Mouse (Mus musculus) layer of hippocampus, adult 2 months (tissue): ENCODE results near the gene Gpc6. TPM values are rescaled to one million over a fixed set of nuclear protein-coding genes. Genes with fewer than 3 reads are reported as not detected.
A peak's percentile ranks its signal among the peaks of the same experiment; 100 is the strongest.

Experiments
- DNase-seq, 2 experiments: peaks; one replicate each; pipeline ENCODE4 v3.0.0; 2022; ENCODE audit warnings: low spot score in 2 of 2
- H3K27ac ChIP-seq: fragments of 200-600 bp; 2 replicates; pipeline ENCODE4 v1.8.1; 2022
- H3K4me3 ChIP-seq: fragments of 200-600 bp; 2 replicates; pipeline ENCODE4 v1.8.1; 2022; ENCODE audit warnings: mild to moderate bottlenecking
- CTCF ChIP-seq: fragments of 200-600 bp; conservative IDR thresholded peaks from 2 replicates; pipeline ENCODE4 v1.8.1; 2022; ENCODE audit warnings: antibody characterized with exemption, mild to moderate bottlenecking, moderate library complexity
- microRNA-seq, 2 experiments: library from miRNA; unstranded; fragments of <30 nt; microRNA quantifications; one replicate each; pipeline ENCODE4 v1.2.0; 2021
- total RNA-seq, 2 experiments: library from RNA; stranded (reverse); gene quantifications; 2 replicates each; pipeline ENCODE4 v1.2.3; 2021

The Gpc6 gene
- total RNA-seq, 2 experiments from 2014 or later = 10.5 to 10.6 TPM

GRCm38 (mm10) chr14:118004434-118004833 is 1079.3 kb downstream of the Gpc6 start:
- no peak for DNase-seq
- TF ChIP-seq CTCF = no peak
- H3K27ac ChIP-seq = no peak overlapping the region
- no peak overlapping the region for H3K4me3 ChIP-seq

DNA sequence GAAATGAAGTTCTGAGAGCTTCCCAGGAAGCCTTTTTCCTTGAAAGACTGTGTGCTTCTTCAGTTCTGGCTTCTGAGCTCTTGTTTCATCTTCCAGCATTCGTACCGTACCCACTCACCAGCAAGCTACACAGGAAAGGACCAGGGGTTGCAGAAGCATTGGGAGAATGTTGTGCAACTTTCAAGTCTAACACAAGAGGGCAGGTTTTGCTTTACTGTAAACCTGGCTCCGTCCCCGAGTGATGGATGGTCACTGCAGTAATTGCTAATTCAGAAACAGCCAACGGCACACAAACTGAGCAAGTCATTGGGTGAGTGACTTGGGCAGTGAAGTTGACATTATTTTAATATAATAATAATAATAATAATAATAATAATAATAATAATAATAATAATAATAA is 1080.6 kb downstream of the Gpc6 start:
- Histone ChIP-seq H3K27ac (no peak overlapping the region), H3K4me3 (no peak overlapping the region)
- peak; percentile 48 to 66 for DNase-seq
- TF ChIP-seq CTCF = peak; percentile 81

DNA sequence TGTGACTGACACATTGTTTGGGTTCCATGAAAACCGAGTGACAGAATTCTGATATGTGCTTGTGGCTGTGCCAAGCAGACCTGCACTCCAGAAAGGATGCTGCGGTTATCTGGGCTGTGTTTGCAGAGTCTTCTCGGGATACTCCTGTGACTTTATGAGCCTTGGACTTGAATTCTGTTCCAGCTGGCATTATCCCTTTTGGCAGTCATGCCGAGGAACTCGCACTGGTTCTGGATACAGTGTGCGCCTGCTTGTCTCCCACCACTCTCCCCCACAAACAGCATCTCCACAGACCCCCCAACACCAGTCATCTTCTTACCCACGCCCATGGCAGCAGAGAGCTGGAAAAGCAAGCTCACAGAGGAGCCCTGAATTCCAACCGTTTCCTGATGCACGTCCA is 1084.4 kb downstream of the Gpc6 start:
- no peak for DNase-seq
- TF ChIP-seq CTCF = no peak

GRCm38 (mm10) chr14:118013237-118013636 is 1088.1 kb downstream of the Gpc6 start:
- no peak for DNase-seq
- Histone ChIP-seq H3K4me3 (no peak overlapping the region), H3K27ac (no peak overlapping the region)
- no peak for TF ChIP-seq CTCF

More for the DNA sequence above, 1084.4 kb downstream of the Gpc6 start:
- H3K4me3 ChIP-seq = no peak overlapping the region
- H3K27ac ChIP-seq = no peak overlapping the region

GRCm38 (mm10) chr14:118019314-118019713 is 1094.2 kb downstream of the Gpc6 start:
- no peak overlapping the region for H3K27ac ChIP-seq
- DNase-seq = no peak
- no peak overlapping the region for H3K4me3 ChIP-seq
- TF ChIP-seq CTCF = no peak

DNA sequence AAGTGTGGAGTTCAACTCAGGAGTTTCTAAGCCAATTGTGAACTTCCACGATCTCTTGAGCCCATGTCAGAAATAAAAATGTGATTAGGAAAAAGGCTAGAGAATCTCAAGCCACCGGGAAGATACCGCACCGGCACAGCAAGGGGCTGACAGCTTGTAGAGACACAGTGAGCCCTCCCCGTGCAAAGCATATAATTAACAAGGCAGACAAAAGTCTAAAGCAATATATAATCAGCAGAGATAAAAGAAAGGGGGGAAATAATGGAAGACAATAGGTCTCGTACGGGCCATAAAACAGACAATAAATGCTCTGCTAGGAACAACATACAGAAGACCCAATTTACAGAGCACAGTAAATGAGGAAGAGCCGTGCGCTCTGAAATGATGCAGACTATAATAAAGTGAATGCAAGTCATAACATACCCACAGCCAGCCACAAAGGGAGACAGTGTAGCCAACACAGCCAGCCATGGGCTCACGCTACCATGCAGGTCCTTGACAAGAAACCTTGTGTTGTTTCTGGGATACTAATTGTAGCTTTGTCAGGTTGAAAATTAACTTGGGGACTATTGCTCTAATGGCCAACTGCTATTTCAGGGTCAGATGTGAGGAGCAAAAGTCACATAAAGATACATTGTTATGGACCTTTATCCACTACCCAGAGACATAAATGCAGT is 1096.9 kb downstream of the Gpc6 start:
- Histone ChIP-seq H3K27ac (no peak overlapping the region), H3K4me3 (no peak overlapping the region)
- TF ChIP-seq CTCF = no peak
- DNase-seq = no peak

Small RNAs within 50 kb of the gene (microRNA-seq; reads per million reads assigned to microRNA genes)
- 0 reads per million in 2 experiments for gene Mir6239
